In the genomic region with DNA sequence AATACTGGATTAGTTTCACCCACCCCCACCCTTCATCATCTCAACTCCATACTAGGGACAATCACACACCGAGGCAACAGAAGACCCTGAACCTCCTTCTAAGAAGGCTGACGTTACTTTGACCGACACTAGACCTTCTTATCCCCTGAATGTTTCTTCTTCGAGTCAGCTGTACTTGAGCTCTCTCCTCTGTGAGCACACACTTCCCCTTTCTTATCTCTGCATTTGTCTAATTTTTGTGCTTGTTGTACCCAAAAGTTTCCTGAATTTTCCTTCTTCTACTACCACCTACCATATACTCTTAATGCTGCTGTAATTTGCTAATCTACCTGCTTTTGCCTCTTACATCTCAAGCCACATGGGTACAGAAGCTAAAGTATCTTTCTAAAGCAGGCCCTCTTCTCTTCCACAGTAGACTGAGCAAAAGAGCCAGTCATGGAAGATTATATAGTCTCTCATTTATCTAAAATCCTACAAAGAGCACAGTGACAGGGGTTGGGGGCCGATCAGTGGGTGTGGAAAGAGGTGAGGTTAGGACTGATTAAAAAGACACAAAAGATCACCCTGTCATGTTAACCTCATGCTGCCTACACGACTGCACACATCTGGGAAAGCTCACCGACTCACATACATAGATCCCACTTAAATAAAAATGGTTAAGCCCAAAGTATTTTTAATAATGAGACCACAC, we compare ENCODE assay signal across 17 mouse cellular contexts.
"Had no signal": no experiment of that assay in that cellular context is flagged by ENCODE, and none has a peak within 500 bp of the region (broad histone marks: within the 10 kb centered on the region; RNA-seq: fewer than 3 reads in every experiment).

No protein-coding gene starts in this region.

- H3K9me3 ChIP-seq: kidney, embryonic 15.5 days; limb, embryonic 10.5 days; limb, embryonic 13.5 days; neural tube, embryonic 13.5 days had no signal

- H3K9ac ChIP-seq: kidney, embryonic 15.5 days; limb, embryonic 13.5 days; lung, embryonic 14.5 days; neural tube, embryonic 13.5 days had no signal

- H3K4me3 ChIP-seq: kidney, embryonic 15.5 days; limb, embryonic 10.5 days; limb, embryonic 13.5 days; megakaryocyte, embryonic 14.5 days; neural tube, embryonic 13.5 days had no signal

- H3K4me1 ChIP-seq: kidney, embryonic 15.5 days; limb, embryonic 10.5 days; limb, embryonic 13.5 days; neural tube, embryonic 13.5 days had no signal

- ATAC-seq: intestine, postnatal 0 days; lung, postnatal 0 days had no signal

- H3K27ac ChIP-seq: kidney, embryonic 15.5 days; limb, embryonic 10.5 days; limb, embryonic 13.5 days; macrophage; neural tube, embryonic 13.5 days had no signal

- H3K4me2 ChIP-seq: kidney, embryonic 15.5 days; limb, embryonic 13.5 days; lung, embryonic 14.5 days; midbrain, embryonic 11.5 days; neural tube, embryonic 13.5 days had no signal

- DNase-seq: kidney, adult 8-10 months; kidney, postnatal 10 days; kidney, postnatal 36 days; lung, embryonic 14.5 days; midbrain, embryonic 14.5 days; thymus, adult 18-20 months; thymus, postnatal 14 days; thymus, postnatal 4 days had no signal

- H3K27me3 ChIP-seq: kidney, embryonic 15.5 days; limb, embryonic 13.5 days; megakaryocyte, embryonic 14.5 days; neural tube, embryonic 13.5 days had no signal
